Mouse (Mus musculus): ENCODE measurements around the gene Iqgap1.
A peak's percentile ranks its signal among the peaks of the same experiment; 100 is the strongest.

The Iqgap1 gene

DNA sequence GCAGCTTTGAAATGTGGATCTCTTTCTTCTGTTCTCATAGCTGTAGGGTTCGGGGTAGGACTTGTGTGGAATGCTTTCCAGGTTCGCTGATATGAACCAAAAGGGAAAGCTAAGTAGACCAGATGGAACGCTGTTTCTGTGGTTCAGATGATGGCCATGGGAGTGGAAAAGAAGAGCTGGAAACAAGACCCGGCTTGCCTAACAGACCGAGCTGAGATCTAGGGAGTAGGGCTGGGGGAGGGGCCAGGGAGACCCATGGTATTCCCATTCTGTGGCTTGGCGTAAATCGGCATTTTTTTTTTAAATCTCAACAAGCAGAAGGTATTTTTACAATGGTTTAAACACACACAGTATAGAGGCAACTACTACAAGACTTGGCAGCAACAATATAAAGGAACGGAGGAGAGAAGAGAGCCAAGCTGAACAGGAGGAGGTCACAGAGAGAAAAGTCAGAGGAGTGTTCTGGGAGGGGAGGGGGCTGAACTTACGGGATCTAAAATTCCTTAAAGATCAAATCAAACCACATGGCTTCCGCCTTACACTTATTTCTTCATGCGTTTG lies at the start of gene Iqgap1:
Gene Iqgap1, minus strand, starts transcription at position 132 of the 561 bp plus-strand sequence.
- no peak for DNase-seq (ENCODE audit: low spot score)

DNA sequence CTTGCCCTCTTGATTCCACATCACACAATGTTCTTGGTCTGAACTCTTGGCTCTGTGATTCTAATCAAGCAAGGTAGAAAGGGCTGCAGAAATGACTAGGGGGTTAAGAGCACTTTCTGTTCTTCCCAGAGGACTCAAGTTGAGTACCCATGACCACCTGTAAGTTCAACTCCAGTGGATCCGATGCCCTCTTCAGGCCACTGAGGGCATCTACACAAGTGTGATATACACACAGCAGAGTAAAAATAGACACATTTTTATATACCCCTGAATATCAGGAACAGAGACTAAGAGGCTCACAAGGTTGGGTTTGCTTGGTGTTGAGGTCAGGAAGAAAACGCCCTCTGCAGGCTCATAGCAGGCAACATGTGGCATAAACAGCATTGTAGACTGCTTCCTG lies 47.9 kb upstream of the Iqgap1 start:
- DNase-seq (ENCODE audit: low spot score), result no peak

DNA sequence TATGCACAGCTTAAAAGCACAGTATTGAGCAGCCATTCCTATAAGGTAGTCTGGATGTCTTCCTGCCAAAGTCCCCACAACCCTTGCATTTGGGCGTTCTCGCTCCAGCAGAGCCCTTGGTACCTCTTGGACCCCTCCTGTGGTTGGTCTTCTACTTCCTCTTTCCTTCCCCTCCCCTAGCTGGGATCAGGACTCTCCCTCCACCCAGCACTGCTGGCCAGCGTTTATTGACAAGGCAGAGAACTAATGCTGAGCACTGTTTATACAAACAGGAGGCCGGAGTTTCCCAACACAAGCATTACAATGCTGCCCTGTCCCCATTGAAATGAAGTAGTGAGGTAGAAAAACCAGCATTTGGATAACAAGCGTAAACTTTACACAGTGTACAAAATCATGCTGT lies 47.3 kb upstream of the Iqgap1 start:
- no peak for DNase-seq (ENCODE audit: low spot score)

DNA sequence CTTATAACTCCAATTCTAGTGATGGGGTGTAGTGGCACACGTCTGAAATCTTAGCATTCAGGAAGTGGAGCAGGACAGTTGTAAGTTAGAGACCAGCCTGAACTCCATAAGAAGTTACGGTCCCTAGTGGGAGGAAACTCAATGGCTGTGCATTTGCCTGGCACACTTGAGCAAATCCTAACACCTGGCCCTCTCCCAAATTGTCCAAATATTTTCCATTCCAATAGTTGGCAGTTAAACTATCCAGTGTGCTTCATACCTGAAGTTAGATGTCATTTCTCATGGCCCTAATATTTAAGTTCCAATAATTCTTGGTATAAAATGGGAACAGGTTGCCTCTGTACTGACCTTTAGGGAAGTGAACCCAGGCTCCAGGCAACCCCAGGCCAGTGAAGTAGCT lies 42.9 kb upstream of the Iqgap1 start:
- DNase-seq (ENCODE audit: low spot score), result no peak

DNA sequence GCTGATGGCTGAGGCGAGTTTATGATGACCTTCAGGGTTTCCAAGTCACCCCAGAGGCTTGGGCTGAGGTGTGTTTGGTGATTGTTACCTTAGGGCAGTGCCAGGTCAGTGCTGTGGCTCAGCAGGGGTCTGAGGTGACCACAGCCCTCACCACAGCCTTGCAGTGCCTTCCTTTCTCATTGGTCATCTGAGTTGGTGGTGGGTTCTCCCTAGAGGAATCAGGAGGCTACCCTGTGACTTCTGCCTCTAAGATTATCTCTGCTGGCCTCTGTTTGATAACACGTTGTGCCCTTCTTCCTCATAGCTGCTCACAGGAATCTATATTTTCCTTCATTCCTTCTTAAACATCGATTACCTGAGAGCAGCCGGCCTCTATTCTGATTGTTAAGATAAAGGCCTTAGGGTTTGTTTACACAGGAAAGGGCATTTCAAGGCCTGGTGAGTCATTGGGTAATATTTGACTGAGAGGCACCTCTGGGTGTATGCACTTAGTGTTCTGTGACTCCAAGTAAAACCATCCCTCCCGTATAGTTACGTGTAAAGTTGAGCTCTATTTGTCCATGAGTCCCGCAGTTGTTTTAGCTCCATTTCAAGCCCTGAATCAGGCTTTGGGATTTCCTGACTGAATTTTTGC lies 40.9 kb upstream of the Iqgap1 start:
- no peak for DNase-seq (ENCODE audit: low spot score)

GRCm38 (mm10) chr7:80865521-80865920 lies 39.7 kb upstream of the Iqgap1 start:
- DNase-seq (ENCODE audit: low spot score), result no peak

DNA sequence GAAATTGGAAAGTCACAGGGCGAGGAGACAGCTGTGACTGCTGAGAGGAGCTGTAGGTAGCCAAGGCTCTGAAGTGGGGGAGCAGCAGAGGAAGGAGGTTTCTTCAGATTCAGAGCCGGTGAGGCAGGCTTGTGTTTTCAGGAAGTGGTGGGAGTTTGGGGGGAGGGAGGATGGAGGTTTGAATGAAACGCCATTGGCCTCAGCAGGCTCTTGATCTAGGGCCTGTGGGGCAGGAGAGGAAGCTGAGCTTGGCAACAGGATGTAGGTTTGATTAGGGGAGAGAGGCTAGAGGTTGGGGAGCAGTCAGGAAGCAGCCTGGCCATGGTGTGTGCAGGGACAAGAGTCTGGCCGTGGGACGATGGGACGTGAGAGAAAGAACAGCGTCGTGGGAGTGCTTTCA lies 39.1 kb upstream of the Iqgap1 start:
- no peak for DNase-seq (ENCODE audit: low spot score)

GRCm38 (mm10) chr7:80864151-80864550 lies 38.4 kb upstream of the Iqgap1 start:
- DNase-seq (ENCODE audit: low spot score), result no peak

GRCm38 (mm10) chr7:80863520-80863919 lies 37.7 kb upstream of the Iqgap1 start:
- DNase-seq (ENCODE audit: low spot score), result no peak

DNA sequence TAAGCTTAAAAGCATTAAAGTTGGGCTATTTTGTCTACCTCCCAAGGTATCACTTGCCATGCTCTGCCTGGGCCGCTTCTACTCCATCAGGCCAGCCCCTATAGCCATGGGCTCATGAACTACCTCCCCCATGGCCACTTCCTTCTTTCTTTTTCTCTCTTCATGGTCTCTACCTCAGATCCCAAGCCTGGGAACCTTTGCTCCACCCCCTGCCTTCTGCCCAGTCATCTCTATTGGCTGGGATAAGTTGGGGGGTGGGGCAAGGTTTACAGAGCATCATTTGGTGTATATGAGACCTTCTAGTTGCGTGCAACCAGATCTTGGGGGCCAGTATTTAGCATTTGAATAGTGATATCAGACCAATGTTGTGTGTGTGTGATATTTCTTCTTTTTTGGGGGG lies 36.7 kb upstream of the Iqgap1 start:
- no peak for DNase-seq (ENCODE audit: low spot score)

DNA sequence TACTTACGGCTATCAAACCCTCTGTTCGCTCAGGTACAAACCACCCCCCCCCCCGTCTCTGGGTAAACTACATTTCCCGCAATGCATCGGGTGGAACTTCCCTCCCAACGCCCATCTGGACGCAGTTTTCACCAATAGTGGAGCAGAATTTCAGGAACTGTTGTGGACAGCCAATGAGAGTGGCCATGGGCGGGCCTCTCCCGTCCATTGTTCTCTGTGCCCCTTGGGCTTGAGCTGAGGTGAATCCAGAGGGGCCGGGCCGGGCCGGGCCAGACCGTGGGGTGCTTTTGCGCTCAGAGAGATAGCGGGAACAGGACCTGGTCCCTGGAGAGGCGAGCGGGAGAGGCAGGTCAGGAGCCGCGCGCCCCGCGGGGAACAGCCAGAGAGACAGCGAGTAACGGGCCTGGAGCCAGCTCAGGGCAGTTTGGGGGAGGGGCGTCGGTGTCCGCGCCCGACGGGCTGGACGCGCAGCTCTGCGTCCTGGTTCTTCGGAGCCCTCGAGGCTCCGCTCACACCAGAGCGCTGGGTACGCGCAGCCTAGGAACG lies 35.0 kb upstream of the Iqgap1 start, which contains the start of gene Zscan2:
Gene Zscan2, plus strand, starts transcription at position 192 of the 546 bp plus-strand sequence.
- peak; percentile 89 for DNase-seq (ENCODE audit: low spot score)

DNA sequence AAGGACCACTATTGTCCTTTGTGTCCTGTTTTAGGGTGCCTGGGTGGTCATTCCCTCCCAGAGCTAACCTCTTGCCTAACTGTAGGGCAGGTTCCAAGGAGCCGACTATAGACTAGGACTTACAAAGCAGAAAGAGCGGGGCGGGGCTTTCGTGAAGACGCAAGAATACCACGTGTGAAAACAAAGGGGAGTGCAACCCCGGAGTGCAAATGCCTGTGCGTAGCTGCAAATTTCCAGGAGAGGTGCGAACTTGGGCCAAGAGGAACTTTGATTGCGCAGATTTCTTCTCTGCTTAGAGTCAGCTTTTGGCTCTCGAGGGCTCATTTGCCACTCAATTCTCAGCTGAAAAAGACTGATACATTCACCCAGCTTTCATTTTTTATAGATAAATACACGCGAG lies 34.5 kb upstream of the Iqgap1 start:
- no peak for DNase-seq (ENCODE audit: low spot score)

DNA sequence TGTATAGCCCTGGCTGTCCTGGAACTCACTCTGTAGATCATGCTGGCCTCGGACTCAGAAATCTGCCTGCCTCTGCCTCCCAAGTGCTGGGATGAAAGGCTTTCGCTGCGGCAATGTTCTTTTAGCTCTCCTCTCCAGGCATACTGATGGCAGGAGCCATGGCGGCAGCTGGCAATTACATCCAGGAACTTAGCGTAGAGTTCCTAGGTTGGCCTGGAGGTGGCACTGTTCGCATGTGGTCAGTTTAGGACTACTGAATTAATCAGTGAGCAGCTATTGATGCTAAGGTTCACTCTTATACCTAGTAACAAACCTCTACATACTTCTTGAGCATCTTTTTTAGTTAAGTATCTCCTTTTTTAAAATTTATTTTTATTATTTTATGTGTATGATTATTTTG lies 31.4 kb upstream of the Iqgap1 start:
- DNase-seq (ENCODE audit: low spot score), result peak; percentile 70

- no peak for DNase-seq (ENCODE audit: low spot score)
These were observed 29.5 kb upstream of the Iqgap1 start for GRCm38 (mm10) chr7:80855316-80855715.

- no peak for DNase-seq (ENCODE audit: low spot score)
These were observed 27.4 kb upstream of the Iqgap1 start for GRCm38 (mm10) chr7:80853218-80853617.

GRCm38 (mm10) chr7:80850520-80850919 lies 24.7 kb upstream of the Iqgap1 start:
- no peak for DNase-seq (ENCODE audit: low spot score)

GRCm38 (mm10) chr7:80849710-80850109 lies 23.9 kb upstream of the Iqgap1 start:
- DNase-seq (ENCODE audit: low spot score), result no peak

GRCm38 (mm10) chr7:80849267-80849666 lies 23.5 kb upstream of the Iqgap1 start:
- DNase-seq (ENCODE audit: low spot score), result no peak

DNA sequence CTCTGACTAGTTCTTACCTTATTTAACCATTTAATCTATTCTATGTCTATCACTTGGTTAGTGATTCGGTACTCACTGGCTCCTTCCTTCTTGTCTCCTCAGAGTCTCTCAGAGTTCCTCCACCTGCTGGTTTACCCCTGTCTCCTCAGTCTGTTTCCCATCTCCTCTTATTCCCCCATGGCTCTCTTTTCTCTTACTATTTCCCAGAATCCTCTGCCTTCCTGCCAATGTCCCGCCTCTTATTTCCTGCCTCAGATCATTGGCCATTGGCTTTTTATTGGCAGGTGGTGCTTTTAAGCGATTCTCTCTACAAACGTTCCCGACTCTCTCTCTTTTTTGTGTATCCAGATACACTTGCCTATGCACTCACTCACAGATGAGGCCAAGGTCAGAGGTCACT lies 20.9 kb upstream of the Iqgap1 start:
- no peak for DNase-seq (ENCODE audit: low spot score)

- no peak for DNase-seq (ENCODE audit: low spot score)
These were observed 20.5 kb upstream of the Iqgap1 start for GRCm38 (mm10) chr7:80846280-80846678.

DNA sequence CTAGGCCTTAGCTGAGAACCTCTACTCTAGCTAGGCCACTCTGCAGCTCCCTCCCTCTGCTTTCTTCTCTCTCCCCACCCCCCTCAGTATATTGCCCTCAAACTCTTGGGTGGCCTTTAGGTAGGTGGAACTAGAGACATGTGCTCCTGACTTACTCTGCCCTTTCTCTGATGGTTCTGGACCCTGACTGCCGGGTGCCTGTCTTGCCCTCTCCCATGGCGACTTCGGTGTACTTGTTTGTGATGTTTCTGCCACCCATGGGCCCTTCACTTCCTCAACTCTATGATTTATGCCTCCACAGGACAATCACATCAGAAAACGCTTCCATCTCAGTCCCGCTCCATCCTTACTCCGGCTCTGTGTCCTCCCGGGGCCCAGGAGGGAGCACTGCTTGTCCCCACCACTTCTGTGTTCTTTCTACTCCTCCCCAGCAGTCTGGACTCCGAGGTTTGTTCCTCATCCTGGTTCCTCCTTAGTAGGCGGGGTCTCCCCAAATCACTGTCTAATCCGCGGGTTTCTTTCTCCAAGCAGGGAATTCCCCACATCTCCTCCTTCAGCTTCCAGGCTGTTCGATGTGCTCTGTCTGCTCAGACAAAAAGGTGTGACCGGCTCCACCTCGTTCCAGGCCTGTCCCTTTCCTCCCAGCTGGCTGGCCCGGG lies 20.0 kb upstream of the Iqgap1 start:
- DNase-seq (ENCODE audit: low spot score), result no peak

DNA sequence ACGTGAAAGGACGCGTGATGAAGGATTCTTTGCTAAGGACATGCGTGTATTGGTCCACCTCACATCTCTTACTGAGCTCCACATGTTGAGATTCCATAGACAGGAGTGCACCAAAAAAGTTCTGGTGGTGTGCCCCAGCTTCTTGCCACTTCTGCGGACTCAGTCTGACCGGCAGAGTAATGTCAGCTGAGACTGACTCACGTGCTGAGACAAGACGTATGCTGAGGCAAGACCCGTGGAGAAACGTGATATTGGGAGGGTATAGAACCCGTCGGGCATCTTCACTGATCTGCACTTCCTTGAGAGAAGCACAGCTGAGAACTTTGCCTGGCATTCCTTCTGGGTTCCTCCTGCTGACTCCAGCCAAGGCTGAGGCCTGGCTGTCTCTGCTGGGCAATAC lies 18.9 kb upstream of the Iqgap1 start:
- DNase-seq (ENCODE audit: low spot score), result no peak

- DNase-seq (ENCODE audit: low spot score), result no peak
These were observed 18.3 kb upstream of the Iqgap1 start for GRCm38 (mm10) chr7:80843910-80844640.

Data from left cerebral cortex, adult 11 months (tissue).